Mouse (Mus musculus): Measurements from ENCODE around the gene 1700014D04Rik.

DNA sequence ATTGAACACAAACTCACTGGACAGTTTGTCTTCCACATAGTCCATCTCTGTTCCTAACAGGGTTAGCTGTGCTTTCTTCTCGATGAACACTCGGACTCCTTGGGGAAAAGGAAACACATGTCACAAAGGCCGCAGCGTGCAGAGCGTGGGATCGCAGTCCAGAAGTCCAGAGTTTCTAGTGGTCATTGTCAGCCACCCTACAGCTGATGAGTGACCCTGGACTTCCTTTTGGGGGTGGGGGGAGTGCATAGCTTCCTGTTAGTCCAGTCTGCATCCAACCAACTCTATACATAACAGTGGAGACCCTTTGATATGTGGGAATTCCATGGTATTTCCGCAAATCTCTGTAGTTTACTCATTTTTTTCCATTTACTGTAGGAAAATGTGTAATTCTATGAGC, 10.4 kb upstream of the 1700014D04Rik start:
- TF ChIP-seq CTCF (IDR thresholded peaks at IDR 0.05; ENCODE audit: control insufficient read depth, insufficient read depth, insufficient read length), result no peak
- no peak for TF ChIP-seq MAX (IDR thresholded peaks at IDR 0.05)
- TF ChIP-seq MYOD1 (IDR thresholded peaks at IDR 0.05; ENCODE audit: control insufficient read depth, insufficient read length, low read depth), result no peak
- TF ChIP-seq FOSL1 (IDR thresholded peaks at IDR 0.05; ENCODE audit: insufficient read depth, low read length, poor library complexity, severe bottlenecking), result no peak
